Mouse (Mus musculus) CH12.LX (cell line): Measurements from ENCODE around the gene Glycam1.
"Not testable (repeated sequence)": the region's sequence is repeated elsewhere in the genome, so short reads cannot be mapped to it uniquely, and the experiment has no call there.

Source experiments
- CTCF ChIP-seq, 2 experiments: IDR thresholded peaks in 1 of 2; conservative IDR thresholded peaks in 1 of 2; 2 replicates each; pipeline ENCODE4 v1.5.1; 2011 to 2012; ENCODE audit warnings: low read depth in 2 of 2, low read length in 2 of 2, improper control_type of control experiment in 1 of 2, inconsistent platforms in 1 of 2, mild to moderate bottlenecking in 1 of 2, moderate library complexity in 1 of 2
- EP300 ChIP-seq: IDR thresholded peaks from 2 replicates; pipeline ENCODE4 v1.6.1; 2011; ENCODE audit warnings: low read length, improper control_type of control experiment
- ETS1 ChIP-seq: conservative IDR thresholded peaks from 2 replicates; pipeline ENCODE4 v1.6.1; 2012; ENCODE audit warnings: low read depth, mild to moderate bottlenecking, inconsistent platforms, low read length, improper control_type of control experiment, moderate library complexity
- MAFK ChIP-seq: IDR thresholded peaks from 2 replicates; pipeline ENCODE4 v1.6.1; 2011; ENCODE audit warnings: low read length, improper control_type of control experiment; ENCODE audit not compliant: insufficient replicate concordance
- MAX ChIP-seq: IDR thresholded peaks from 2 replicates; pipeline ENCODE4 v1.6.1; 2011; ENCODE audit warnings: low read length, improper control_type of control experiment
- POLR2A ChIP-seq: IDR thresholded peaks from 2 replicates; pipeline ENCODE4 v1.6.1; 2011; ENCODE audit warnings: low read depth, mild to moderate bottlenecking, improper control_type of control experiment, low read length
- SIN3A ChIP-seq: IDR thresholded peaks from 2 replicates; pipeline ENCODE4 v1.6.1; 2012; ENCODE audit warnings: low read length, improper control_type of control experiment, inconsistent platforms
- USF1 ChIP-seq: IDR thresholded peaks from 2 replicates; pipeline ENCODE4 v1.6.1; 2014; ENCODE audit warnings: low read depth, mild to moderate bottlenecking, inconsistent platforms, low read length, improper control_type of control experiment
- ZC3H11A ChIP-seq: IDR thresholded peaks from 2 replicates; pipeline ENCODE4 v1.6.1; 2012; ENCODE audit warnings: low read depth, mild to moderate bottlenecking, inconsistent platforms, low read length, improper control_type of control experiment

- TF ChIP-seq MAX; ZC3H11A; CTCF (conservative IDR thresholded peaks at IDR 0.05 in 1 of 2, IDR thresholded peaks at IDR 0.05 in 1 of 2; ENCODE audit: low read depth in 2 of 2, low read length in 2 of 2); POLR2A; USF1; EP300; MAFK; SIN3A; ETS1: not testable (repeated sequence)
Observed at GRCm38 (mm10) chr15:103587752-103588151, 22.9 kb upstream of the Glycam1 start.
